Mouse (Mus musculus) thymus, postnatal 0 days (tissue): ENCODE data around the gene Cpne5. TPM values are rescaled to one million over a fixed set of nuclear protein-coding genes. Genes with fewer than 3 reads are reported as not detected.
"Not testable (repeated sequence)": the region's sequence is repeated elsewhere in the genome, so short reads cannot be mapped to it uniquely, and the experiment has no call there.

ENCODE experiments used
- DNase-seq: peaks from one replicate; pipeline ENCODE4 v3.0.0-alpha.2; 2015; ENCODE audit warnings: low spot score
- polyA plus RNA-seq: library from polyadenylated mRNA; unstranded; fragments of >200 nt; fragmentation: Nextera tagmentation; extraction: Ambion mirVana; gene quantifications from 2 replicates; pipeline ENCODE4 v1.2.1, GENCODE M21; 2015

Gene Cpne5
- polyA plus RNA-seq = 2.8 and 3.0 TPM in 2 replicates

DNA sequence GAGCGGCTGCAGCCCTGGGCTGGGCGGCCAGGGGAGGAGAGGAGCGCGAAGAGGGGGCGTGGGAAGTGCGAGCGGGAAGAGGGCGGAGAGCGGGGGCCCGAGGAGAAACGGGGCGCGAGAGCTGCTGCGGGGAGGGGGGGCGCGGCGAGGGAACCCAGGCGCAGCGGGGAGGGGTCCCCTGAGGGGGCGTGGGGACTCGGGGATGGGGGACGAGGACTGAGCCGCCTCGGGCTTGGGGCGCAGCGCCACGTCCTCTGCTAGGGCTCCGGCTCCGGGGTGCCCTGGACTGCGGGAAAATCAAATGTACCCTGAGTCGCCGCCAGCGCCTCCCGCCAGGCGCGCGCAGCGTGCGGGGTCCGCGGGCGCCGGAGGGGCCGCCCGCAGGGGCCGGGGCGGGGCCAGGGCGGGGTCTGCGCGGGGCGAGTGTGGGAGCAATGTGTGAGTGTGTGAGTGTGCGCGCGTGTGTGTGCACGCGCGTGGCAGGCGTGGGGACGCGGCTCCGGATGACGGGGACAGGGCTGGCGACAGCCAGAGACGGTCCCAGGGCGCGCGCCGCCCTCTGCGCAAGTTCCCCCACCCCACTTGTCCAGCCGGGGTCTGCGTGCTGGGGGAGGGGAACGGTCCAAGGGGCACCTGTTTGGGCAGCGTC, at the start of gene Cpne5:
TSS of gene Cpne5 (minus strand) at position 396 of the 649 bp plus-strand sequence.
- no peak for DNase-seq

DNA sequence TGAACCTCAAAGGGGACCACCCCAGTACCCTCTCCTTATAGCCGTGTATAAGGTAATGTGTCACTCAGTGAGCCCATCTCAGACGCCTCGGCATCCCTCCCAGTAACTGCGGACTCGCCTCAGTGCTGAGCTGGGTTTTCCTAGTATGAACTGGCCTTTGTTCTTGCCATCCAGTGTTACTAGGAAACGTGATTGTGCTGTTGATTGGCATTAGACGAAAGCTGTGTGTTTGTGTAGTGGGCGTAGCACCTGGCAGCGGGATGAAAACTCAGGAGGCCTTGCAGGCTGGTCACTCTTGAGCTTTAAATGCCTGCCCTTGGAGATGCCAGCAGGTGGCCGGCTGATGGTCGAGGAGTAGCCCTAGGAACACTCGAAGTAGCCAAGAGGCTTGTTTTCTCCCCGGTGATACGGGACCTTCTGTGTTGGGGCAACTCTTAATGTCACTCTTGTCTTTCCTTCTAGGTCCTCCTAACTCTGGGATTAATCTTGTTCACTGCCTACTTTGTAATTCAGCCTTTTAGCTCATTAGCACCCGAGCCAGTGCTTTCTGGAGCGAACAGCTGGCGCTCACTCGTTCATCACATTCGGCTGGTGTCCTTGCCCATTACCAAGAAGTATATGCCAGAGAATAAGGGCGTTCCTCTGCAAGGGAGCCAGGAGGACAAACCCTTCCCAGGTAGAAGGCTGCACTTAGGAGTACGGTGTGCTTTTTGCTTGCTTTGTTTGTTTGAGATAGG, 44.4 kb upstream of the Cpne5 start:
- DNase-seq = no peak

DNA sequence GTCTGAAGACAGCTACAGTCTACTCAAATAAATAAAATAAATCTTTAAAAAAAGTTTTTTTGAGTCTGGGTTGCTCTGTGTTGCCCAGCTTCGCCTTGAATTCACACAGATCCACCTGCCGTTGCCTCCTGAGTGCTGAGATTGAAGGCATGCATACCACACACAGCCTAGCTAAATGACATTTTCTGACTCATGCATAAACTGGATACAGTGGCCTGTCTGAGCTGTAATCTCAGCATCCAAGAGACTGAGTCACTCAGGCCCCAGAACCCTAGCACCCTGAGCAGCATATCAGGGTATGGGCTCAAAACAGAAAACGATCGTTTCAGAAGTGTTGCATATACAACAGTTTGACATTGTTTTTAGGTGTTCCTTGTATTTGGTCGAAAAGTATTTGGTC, 43.6 kb upstream of the Cpne5 start:
- no peak for DNase-seq

GRCm38 (mm10) chr17:29280422-29280821, 42.5 kb upstream of the Cpne5 start:
- peak; percentile 96 for DNase-seq

- no peak for DNase-seq
Observed at GRCm38 (mm10) chr17:29273889-29274288, 35.9 kb upstream of the Cpne5 start.

DNA sequence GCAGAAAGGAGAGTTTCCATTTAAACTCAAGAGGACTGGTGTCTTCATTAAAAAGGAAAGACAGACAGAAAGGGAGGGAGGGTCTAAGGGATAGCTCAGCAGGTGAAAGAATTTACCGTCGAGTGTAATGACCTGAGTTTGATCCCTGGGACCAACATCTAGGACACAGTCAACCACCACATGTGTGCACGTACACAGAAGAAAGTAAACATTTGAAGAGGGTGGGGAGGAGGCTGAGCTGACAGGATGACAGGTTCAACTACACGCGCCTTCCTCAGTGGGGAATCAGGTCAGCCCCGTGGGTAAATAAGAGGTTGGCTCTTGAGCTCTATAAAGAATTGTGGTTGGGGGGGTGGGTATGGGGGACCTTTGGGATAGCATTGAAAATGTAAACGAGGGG, 35.2 kb upstream of the Cpne5 start:
- no peak for DNase-seq

DNA sequence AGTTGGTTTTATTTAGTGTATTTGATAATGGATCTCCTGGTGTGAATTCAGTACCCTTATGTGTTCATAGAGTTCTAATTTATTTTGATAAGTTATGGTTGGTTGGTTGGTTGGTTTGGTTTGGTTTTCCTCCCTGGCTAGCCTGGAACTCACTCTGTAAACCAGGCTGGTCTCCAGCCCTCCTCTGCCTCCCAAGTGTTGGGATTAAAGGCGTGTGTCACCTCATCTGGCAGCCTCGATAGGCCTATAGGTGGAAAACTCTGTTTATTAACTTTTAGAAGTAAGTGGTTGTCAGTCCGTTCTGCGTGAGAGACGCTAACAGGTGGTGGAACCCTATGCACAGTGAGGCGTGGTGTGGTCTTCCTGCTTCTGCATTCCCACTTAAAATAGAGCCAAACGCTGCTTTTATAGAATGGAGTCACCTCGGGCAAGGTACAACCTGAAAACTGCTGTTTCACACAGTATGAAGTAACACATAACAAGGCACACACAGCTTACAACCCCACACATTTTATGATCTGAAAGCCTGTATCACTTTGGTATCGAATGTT, 32.3 kb upstream of the Cpne5 start:
- DNase-seq = no peak

GRCm38 (mm10) chr17:29269349-29269706, 31.4 kb upstream of the Cpne5 start:
- no peak for DNase-seq

- DNase-seq = peak; percentile 95
Observed at GRCm38 (mm10) chr17:29268682-29269348, 30.8 kb upstream of the Cpne5 start, which contains the start of gene BC004004. Gene BC004004 (plus strand): TSS chr17:29268788.

DNA sequence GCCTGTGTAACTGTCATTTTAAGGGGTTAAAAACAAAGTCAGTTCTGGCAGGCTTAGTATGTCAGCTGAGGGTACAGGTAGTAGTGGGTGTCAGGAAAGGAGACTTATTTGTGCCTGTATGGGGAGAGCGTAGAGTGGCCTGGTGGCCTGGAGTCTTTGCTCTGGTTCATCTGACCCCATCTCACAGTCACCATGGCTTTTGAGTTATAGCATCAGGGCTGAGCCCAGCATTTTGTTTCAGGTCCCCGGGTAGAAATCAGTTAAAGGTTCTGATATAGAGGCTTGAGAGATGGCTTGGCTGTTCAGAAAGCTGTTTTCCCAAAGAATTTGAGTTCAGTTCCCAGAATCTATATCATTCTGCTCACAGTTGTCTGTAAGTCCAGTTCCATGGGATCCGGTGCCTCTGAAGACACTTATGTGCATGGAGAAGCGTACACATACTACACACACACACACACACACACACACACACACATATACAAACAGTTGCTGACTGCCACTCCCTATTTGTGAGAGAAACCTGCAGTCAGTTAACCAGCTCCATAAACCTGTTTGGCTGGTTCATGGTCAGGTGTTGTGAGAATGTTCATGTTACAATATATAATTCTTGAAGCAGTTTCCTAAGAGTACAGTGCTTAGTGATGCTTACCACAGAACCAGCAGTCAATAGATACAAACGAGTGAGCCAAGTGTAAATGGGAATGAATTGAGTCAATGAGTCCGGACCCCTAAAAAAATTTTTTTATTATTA, 30.1 kb upstream of the Cpne5 start:
- DNase-seq = no peak

GRCm38 (mm10) chr17:29267040-29267439, 29.1 kb upstream of the Cpne5 start:
- not testable (repeated sequence) for DNase-seq

DNA sequence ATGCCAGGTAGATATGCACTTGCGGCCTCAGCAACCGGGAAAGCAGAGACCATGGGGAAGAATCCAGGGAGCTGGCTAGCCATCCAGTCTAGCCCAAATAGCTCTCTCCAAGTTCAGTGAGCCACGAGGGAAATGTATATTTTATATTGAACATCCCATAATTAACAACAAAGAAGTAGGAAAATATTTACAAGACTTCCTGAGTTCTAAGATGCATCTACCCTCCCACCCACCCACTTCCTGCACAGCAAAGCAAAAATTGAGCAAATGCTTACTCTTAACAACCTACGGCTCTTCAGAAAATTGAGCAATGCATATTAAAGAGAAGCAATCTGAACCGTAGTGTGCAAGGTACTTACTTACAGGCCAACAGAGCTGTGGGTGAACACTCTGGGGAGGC, 26.8 kb upstream of the Cpne5 start:
- DNase-seq = peak; percentile 23

DNA sequence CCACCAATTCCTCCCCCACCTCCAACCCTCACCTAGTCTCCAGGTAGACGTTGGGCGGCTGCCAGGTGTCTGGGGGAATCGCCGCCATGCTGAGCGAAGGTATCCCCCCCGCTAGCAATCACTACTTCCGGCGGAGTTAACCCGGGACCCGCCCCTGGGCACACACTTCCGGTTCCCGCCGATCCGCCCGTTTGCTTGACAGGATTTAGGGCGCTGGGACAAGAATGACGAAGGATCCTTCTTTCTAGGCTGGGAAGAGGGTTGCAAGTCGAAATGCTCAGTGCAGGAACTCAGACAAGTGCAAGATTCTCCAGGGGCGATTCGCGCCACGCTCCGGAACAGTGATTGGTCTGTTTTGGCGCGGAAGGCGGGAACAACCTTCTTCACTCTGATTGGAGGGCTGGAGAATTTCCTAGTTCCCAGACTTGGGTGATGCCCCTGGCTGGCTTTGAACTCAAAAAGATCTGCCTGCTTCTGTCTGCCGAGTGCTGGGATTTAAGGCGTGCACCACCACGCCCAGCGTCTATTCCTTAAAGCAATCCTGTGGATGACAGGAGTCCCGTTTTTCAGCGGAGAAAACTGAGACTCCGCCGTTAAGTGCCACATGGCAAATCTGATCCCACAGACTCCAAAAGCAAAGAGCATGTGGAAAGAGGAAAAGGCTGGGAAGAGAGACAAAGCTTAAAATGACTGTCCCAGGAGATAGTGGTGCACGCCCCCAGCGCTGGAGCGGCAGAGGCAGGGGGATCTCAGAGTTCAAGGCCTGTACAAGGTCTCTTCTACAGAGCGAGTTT, 26.1 kb upstream of the Cpne5 start, which contains the start of gene Ppil1:
TSS of gene Ppil1 (minus strand) at position 347 of the 794 bp plus-strand sequence.
- DNase-seq = peak; percentile 85

DNA sequence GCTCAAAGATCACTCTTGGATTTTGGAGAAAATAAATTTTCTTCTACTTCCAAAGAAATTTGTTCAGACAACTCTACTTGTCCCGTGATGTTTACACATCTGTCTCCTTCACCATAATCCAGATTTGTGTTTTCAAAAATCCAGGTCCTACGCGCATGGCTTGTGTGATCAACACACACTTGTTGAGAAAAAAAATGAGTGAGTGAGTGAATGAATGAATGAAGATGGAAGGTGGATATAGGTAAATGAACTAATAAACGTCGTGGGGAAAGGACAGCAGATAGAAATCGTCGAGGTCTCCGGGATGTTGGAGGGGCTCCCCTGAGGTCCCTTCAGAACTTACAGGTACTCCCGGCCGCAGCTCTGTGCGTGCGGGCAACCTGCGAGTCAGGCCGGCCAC, 25.4 kb upstream of the Cpne5 start:
- no peak for DNase-seq

DNA sequence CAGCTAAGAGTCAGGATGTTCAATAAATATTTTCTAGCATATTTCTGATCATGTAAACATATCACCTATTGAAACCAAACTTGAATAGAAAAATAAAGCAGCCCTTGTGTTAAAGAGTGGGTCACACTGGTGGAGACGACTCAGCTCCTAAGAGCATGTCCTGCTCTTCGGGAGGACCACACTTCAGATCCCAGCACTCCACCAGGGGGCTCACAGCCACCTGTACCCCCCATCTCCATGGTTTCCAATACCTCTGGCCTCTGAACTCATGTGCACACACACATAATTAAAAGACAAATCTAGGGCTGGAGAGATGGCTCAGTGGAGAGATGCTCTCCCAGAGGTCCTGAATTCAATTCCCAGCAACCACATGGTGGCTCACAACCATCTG, 24.3 kb upstream of the Cpne5 start:
- peak; percentile 31 for DNase-seq

DNA sequence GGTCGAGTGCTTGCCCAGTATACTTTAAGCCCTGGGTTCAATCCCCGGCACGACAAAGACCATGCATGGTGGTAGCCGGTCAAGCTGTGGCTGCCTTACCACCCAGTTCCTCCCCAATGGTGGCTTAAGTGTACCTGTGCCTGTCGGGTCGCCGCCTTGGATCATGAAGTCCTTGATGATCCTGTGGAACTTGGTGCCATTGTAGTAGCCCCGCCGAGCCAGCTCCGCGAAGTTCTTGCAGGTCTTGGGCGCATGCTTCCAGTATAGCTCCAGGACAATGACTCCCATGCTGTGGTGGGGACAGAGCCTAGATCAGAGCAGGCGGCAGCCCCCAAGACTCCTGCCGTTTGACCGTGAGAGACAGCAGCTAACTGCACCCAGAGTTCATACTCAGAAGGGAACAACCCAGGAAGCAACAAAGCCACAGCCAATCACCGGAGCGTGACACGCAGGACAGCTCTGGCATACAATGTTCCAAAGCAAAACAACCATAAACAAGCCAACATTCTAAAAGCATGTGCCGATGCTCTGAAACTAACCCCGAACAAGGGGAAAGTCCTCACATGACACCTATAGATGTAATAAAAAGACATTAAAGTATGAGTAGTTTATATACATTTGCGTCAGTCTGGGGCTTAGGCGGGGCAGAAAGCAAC, 23.8 kb upstream of the Cpne5 start:
- no peak for DNase-seq

- DNase-seq = no peak
Observed at GRCm38 (mm10) chr17:29260501-29260900, 22.5 kb upstream of the Cpne5 start.

DNA sequence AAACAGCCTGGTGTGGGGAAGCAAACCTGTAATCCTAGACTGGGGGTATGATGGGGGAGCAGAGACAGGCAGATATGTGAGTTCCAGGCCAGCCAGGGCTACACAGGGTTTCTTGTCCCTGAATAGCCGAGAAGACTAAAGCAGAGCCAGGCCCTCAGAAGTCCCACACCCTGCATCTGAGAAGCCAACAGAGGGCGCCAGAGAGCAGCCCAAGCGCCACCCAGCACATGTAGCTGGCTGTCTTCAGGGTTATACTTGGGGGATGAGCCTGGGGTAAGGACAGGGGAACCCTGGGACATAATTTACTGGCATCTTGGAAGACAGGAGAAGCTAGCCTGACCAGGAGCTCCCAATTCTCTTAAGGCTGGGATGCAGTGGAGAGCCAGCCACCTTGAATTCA, 21.5 kb upstream of the Cpne5 start:
- peak; percentile 89 for DNase-seq

GRCm38 (mm10) chr17:29258921-29259320, 21.0 kb upstream of the Cpne5 start:
- no peak for DNase-seq

GRCm38 (mm10) chr17:29258025-29258558, 20.1 kb upstream of the Cpne5 start:
- no peak for DNase-seq
